In genomic region chrX:140688335-140688734, GRCm38 (mm10) we compare ENCODE assay signal across 28 mouse cellular contexts. TPM values are rescaled to one million over a fixed set of nuclear protein-coding genes. Genes with fewer than 3 reads are reported as not detected.
DNase-seq lines count a peak whose midpoint lies in the region; ATAC-seq and TF ChIP-seq lines count a peak whose summit lies in the region.
"Had no signal": no experiment of that assay in that cellular context is flagged by ENCODE, and none has a peak within 500 bp of the region (broad histone marks: within the 10 kb centered on the region; RNA-seq: fewer than 3 reads in every experiment).

No protein-coding gene starts in this region.

- no peak for TF ChIP-seq CTCF in lung, embryonic 14.5 days (IDR thresholded peaks at IDR 0.05; ENCODE audit: low read depth)

- ATAC-seq in lung, embryonic 14.5 days (ENCODE audit: insufficient read depth): peak; percentile 58; the same call in 1 of the 2 replicates
- ATAC-seq: forebrain, embryonic 15.5 days; hindbrain, postnatal 0 days; intestine, embryonic 15.5 days had no signal

- no peaks in the 10 kb centered on the region for H3K9me3 ChIP-seq in lung, embryonic 14.5 days (ENCODE audit: low read depth, low read length)
- H3K9me3 ChIP-seq: embryonic facial prominence, embryonic 13.5 days; forebrain, embryonic 10.5 days; forebrain, embryonic 15.5 days; heart, embryonic 10.5 days; heart, embryonic 15.5 days; hindbrain, embryonic 12.5 days; intestine, embryonic 15.5 days; neural tube, embryonic 15.5 days had no signal

- peak; percentile 28 for DNase-seq in cerebellum, adult 9-11 months
- no peak for DNase-seq in cerebellum, postnatal 4 days (ENCODE audit: low spot score in 2 of 2)
- peak; percentile 20 for DNase-seq in lung, embryonic 14.5 days
- peak; percentile 18 for DNase-seq in lung, postnatal 14 days
- DNase-seq in adrenal gland, postnatal 4 days (ENCODE audit: low spot score in 2 of 2): no peak
- no peak for DNase-seq in urinary bladder, postnatal 25 days (ENCODE audit: low spot score)
- DNase-seq: gastrocnemius, postnatal 25 days; heart, adult 11 months; heart, postnatal 36 days; kidney, adult 8-10 months; liver; midbrain, embryonic 14.5 days; spleen, adult 18-20 months; thymus, postnatal 14 days had no signal

- H3K4me3 ChIP-seq in brown adipose tissue, adult 24 weeks (ENCODE audit: insufficient read depth, low read depth, low read length): no peak overlapping the region
- no peak overlapping the region for H3K4me3 ChIP-seq in lung, embryonic 14.5 days (ENCODE audit: low read depth, low read length)
- H3K4me3 ChIP-seq: embryonic facial prominence, embryonic 13.5 days; forebrain, embryonic 10.5 days; forebrain, embryonic 15.5 days; heart, embryonic 10.5 days; heart, embryonic 15.5 days; hindbrain, embryonic 12.5 days; intestine, embryonic 15.5 days; neural tube, embryonic 15.5 days had no signal

- 51% methylated on average over 2 of the region's 2 CpGs for WGBS in lung, embryonic 14.5 days

- no peak overlapping the region for H3K9ac ChIP-seq in lung, embryonic 14.5 days
- H3K9ac ChIP-seq: embryonic facial prominence, embryonic 13.5 days; forebrain, embryonic 15.5 days; heart, embryonic 15.5 days; hindbrain, embryonic 12.5 days; intestine, embryonic 15.5 days; liver, embryonic 14.5 days; neural tube, embryonic 15.5 days had no signal

- no peak overlapping the region for H3K4me2 ChIP-seq in lung, embryonic 14.5 days
- H3K4me2 ChIP-seq: embryonic facial prominence, embryonic 13.5 days; forebrain, embryonic 15.5 days; heart, embryonic 15.5 days; hindbrain, embryonic 12.5 days; intestine, embryonic 15.5 days; neural tube, embryonic 15.5 days had no signal

- no peaks in the 10 kb centered on the region for H3K36me3 ChIP-seq in lung, embryonic 14.5 days (ENCODE audit: insufficient read depth)
- H3K36me3 ChIP-seq: embryonic facial prominence, embryonic 13.5 days; forebrain, embryonic 10.5 days; forebrain, embryonic 15.5 days; heart, embryonic 10.5 days; heart, embryonic 15.5 days; hindbrain, embryonic 12.5 days; intestine, embryonic 15.5 days; neural tube, embryonic 15.5 days had no signal

- no peaks in the 10 kb centered on the region; the same call in none of the 2 replicates for H3K4me1 ChIP-seq in brown adipose tissue, adult 24 weeks (ENCODE audit: control insufficient read depth, insufficient read depth, insufficient read length, low read length)
- no peaks in the 10 kb centered on the region for H3K4me1 ChIP-seq in lung, embryonic 14.5 days (ENCODE audit: insufficient read depth)
- H3K4me1 ChIP-seq: embryonic facial prominence, embryonic 13.5 days; forebrain, embryonic 10.5 days; heart, embryonic 10.5 days; heart, embryonic 15.5 days; hindbrain, embryonic 12.5 days; intestine, embryonic 15.5 days; neural tube, embryonic 15.5 days had no signal

- H3K27ac ChIP-seq in brown adipose tissue, adult 24 weeks (replicated peaks; ENCODE audit: low read depth, low read length): peak overlapping the region; percentile 17; the same call in 1 of the 2 replicates
- no peak overlapping the region; the same call in 1 of the 2 replicates for H3K27ac ChIP-seq in lung, embryonic 14.5 days (ENCODE audit: low read depth)
- H3K27ac ChIP-seq: embryonic facial prominence, embryonic 13.5 days; forebrain, embryonic 10.5 days; forebrain, embryonic 15.5 days; heart, embryonic 10.5 days; heart, embryonic 15.5 days; hindbrain, embryonic 12.5 days; hindbrain, postnatal 0 days; intestine, embryonic 15.5 days; kidney, postnatal 0 days; liver, embryonic 14.5 days; macrophage; neural tube, embryonic 15.5 days had no signal

- H3K27me3 ChIP-seq in lung, embryonic 14.5 days (ENCODE audit: insufficient read depth, low read length): no peaks in the 10 kb centered on the region
- H3K27me3 ChIP-seq: heart, embryonic 15.5 days; intestine, embryonic 15.5 days had no signal

RNA-seq across cellular contexts. Expression of gene Mid2, which starts 23.9 kb away (rescaled TPM):
- polyA plus RNA-seq in brown adipose tissue, adult 24 weeks (2012; ENCODE audit: insufficient read depth, insufficient read length, missing spikeins): 7.4 and 8.5 TPM in 2 replicates
- polyA plus RNA-seq in lung, embryonic 14.5 days (2014; fragmentation: Nextera tagmentation; extraction: Ambion mirVana): 8.7 and 9.3 TPM in 2 replicates
- 10 to 100 TPM; 25.8 to 36.3 TPM for total RNA-seq in adrenal gland, postnatal 4 days (2021)
- total RNA-seq: megakaryocyte-erythroid progenitor cell, adult 5-6 weeks had no signal

Comparison
In these comparisons a context has a peak if more than half of its experiments do, and no peak if none do; other contexts are left out.
1. DNase-seq: peak in cerebellum, adult 9-11 months (single experiment), lung, embryonic 14.5 days (single experiment) and lung, postnatal 14 days (single experiment); none in cerebellum, postnatal 4 days (0 of 2), adrenal gland, postnatal 4 days (0 of 2) and urinary bladder, postnatal 25 days (single experiment).